Mouse (Mus musculus) ES-E14 (cell line): Measurements from ENCODE around the gene Rhog.

ENCODE experiments used
- CHD2 ChIP-seq: IDR thresholded peaks from 2 replicates; pipeline ENCODE4 v1.6.1; 2014; ENCODE audit warnings: mild to moderate bottlenecking, low read depth, low read length, inconsistent platforms
- MAFK ChIP-seq: IDR thresholded peaks from 2 replicates; pipeline ENCODE4 v1.6.1; 2014; ENCODE audit warnings: mild to moderate bottlenecking, low read depth, low read length, inconsistent platforms; ENCODE audit not compliant: insufficient read depth

GRCm38 (mm10) chr7:102267113-102267579, 11.3 kb upstream of the Rhog start:
- TF ChIP-seq CHD2: no peak
- no peak for TF ChIP-seq MAFK
